Mouse (Mus musculus) cerebellum, postnatal 25 days (tissue): Measurements from ENCODE around the gene Slit3.

Experiments
- DNase-seq, 2 experiments: peaks; one replicate each; pipeline ENCODE4 v3.0.0; 2021; ENCODE audit warnings: mixed read lengths in 2 of 2

Slit3 gene

DNA sequence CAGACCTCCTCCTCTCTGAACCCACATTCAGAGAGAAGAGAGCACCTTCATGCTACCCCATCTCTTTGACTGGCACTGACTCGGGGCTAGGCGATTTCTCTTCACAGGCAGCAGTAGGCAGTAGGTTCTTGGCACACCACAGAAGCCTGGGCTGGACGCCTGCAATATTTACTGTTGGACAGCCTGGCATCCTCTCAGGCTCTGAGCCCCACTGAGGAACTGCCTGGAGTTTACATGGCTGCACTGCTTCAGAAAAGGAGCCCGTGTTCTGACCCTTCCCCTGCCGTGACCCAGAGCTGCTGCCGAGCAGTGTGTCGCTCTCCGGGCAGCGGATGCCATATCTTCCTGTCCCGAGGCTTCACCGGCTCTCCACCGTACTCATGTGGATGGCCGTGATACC is 583.4 kb downstream of the Slit3 start:
- DNase-seq = peak; percentile 61 to 71

DNA sequence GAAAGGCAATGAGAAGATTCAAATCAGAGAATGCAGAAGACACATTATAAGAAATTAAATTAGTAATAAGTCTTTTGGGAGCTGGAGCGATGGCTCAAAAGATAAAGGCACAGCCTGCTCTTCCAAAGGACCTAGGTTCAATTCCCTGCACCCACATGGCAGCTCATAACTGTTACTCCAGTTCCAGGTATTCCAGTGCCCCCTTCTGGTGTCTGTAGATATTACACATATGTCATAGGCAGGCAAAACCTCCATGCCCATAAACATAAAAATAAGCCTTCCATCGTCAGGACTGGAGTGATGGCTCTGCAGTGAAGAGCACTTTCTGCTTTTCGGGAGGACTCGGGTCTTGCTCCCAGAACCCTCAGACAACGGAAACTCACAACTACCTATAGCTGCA is 583.9 kb downstream of the Slit3 start:
- DNase-seq = no peak

DNA sequence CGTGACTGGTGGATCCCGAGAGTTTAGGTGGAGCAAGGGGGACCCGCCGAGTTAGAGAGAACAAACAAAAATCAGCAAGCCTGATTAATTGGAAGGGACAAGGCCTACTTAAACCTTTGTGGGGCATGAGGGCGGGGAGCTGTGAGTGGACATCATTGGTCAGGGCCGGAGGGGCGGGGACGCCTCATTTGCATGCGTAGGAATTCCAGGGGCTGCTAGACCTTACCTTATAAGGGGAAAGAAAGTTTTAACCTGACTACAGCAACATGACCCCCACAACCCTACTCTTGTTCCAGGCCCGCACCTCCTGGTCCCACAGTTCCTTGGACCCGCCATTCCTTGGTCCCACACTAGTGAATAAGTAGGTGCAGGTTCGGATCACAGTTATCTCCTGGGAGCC is 586.4 kb downstream of the Slit3 start:
- no peak for DNase-seq

DNA sequence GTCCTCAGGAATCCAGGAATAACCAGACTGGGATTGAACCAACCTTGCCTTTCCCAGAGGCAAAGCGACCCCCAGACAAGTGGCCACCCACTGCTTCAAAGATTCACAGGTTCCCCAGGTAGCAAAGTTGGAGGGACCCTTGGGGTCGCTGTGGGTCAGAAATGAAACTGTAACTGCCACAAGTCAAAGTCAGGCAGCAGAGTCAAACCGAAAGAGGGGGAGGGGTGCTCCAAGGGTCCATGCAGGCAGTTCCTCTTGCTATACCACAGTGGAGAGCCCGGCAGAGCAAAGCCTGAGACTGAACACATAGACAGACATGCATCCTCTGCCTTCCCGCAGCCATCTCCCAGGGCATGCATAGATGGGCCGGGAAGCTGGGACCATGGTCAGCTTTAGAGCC is 590.3 kb downstream of the Slit3 start:
- no peak for DNase-seq

DNA sequence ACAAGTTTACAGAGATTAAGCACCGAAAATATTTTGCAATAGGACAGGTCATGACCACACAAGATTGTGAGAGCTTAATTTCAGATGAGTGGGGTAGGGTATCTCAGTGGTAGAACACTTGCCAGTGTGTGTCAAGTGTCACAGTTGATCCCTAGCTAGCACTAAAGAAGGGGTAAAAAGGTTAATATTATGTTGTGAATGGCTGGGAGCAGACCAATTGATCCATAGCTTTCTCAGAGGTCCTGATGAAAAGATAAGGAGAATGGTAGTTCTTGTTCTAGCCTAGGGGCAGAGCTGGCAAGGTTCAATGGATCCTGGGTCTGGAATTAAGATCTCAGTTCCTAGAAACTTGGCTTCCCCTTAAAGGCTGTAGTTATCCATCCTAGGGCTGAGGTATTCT is 597.9 kb downstream of the Slit3 start:
- DNase-seq = no peak

DNA sequence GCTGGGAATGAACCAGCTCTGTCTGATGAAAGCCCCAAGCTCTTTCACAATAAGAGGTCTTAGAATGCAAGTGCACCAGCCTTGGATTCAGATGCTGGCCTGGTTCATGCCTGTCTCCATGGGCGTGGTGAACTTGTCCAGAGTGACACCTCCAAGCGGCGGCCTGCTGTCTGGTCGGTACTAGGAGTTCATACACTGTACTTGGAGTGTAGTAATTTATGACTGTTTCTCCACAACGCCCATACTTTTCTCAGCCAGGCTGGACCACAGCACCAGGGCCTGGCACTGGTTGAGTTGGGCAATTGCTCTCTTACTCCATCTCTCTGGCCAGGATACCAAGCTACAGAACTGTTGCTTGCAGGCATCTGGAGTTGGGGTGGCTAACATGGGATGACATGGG is 602.9 kb downstream of the Slit3 start:
- no peak for DNase-seq

DNA sequence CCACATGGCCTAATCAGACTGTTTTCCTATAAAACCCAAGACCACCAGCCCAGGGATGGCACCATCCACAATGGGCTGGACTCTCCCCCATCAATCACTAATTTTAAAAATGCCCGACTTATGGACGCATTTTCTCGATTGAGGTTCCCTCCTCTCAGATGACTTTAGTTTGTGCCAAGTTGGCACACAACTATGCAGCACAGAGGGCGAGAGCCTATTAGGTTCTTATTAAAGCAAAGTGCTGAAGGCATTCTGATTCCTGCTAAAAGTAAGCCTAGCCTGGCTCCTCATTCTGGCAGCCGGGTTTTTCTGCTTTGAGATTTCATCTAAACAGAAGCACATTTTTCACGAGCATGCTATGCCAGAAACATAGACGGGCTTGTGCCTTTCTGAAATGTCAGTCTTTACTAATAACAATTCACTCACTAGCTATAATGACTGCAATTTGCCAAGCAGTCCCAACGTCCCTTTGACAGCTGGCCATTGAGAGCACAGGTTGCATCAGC is 605.4 kb downstream of the Slit3 start:
- no peak for DNase-seq

DNA sequence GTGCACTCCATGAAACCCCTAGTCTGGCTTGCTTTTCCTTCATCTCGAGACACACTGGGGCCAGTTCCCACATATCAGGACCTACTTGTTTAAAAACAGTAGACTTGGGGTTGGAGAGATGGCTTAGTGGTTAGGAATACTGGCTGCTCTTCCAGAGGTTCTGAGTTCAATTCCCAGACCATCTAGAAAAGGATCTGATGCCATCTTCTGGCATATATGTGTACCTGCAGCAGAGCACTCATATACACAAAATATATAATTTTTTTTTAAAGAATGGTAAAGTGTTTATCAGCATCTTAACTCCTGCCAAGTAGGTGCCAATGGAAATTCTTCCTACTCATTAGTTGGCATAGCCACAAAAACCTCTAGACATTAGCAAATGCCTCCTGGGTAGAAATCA is 607.2 kb downstream of the Slit3 start:
- no peak for DNase-seq

DNA sequence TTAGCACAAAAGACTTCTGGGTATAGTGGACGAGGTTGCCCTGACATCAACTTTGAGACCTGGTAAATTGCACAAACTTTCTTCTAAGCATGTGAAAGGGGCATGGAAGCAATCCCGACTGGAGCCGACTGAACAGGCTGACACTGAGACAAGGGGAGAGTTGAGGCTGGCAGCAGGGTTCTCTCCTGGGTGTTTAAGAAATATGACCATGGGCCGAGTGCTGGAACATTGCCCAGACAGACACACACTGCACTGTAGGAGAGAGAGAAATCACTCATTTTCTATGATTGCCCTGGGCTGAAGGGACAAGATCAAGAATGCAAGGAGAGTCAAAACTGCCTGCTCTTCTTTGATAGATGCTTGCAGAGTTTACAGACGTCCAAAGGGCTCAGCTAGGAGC is 608.2 kb downstream of the Slit3 start:
- DNase-seq = no peak

DNA sequence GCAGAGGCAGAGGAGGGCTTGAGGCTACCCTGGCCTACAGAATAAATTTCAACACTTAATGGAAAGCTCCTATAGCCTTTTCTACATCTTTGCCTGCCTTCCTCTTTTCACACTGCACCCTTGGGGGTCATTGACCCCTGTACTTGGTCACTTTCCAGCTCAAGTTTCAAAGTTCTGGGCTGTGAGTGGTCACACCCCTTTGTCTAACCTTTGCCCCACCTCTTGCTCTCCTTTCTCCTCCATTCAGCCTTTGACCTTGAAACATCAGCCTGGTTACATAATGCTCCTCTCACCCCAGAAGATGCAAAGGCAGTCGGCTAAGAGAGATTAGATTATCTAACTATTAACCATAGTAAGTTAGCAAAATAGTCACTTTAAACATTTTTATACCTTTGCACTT is 611.3 kb downstream of the Slit3 start:
- DNase-seq = no peak

DNA sequence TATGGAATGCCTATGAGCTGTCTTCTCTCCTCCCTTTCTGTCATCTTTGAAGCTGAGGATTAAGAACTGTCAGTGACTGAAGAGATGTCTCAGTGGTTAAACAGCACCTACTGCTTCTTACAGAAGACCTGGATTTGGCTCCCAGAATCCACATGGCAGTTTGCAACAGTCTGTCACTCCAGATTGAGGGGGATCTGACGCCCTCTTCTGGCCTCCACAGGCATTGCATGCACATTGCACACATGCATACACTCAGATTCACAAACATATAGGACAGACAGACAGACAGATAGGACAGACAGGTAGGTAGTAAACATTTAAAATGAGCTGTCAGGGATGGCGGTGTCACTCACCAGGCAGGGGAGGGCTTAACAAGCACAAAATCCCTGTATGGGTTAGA is 615.8 kb downstream of the Slit3 start:
- DNase-seq = no peak

DNA sequence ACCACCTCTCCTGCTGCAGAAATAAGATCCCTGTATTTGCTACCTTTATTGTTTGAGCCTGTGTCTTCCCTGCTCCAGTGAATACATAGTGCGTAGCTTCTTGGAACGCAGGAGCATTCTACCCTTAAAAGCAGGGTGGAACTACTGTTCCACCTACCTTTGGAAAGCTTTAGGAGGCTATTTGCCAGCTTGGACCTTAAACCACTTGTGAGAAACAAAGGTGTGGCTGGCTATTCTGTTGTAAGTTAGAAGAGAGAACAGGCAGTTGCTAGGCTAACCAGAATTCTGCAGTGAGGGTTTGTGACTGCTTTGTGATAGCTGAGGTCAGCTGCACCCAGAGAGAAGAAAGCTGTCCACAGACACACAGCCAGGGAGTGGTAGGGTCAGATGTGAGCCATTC is 616.2 kb downstream of the Slit3 start:
- no peak for DNase-seq

DNA sequence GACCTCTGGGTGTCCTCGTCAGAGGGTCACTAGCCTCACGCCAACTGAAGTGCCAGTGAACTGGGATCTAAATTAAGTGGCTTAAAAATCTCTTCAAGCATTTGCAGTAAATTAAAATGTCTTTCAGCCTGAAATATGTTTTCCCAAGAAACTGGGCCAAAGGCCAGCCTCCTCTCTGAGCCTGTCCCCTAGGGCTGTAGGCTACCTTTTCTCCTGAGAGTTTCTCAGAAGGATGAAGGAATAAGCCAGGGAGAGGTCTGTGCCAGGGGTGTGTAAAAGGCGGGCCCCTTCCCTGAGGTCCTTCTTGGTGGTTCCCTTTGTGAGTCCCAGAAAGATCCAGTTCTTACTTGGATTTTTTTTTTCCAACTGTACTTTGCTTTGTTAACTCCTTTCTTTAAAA is 617.1 kb downstream of the Slit3 start:
- DNase-seq = no peak

DNA sequence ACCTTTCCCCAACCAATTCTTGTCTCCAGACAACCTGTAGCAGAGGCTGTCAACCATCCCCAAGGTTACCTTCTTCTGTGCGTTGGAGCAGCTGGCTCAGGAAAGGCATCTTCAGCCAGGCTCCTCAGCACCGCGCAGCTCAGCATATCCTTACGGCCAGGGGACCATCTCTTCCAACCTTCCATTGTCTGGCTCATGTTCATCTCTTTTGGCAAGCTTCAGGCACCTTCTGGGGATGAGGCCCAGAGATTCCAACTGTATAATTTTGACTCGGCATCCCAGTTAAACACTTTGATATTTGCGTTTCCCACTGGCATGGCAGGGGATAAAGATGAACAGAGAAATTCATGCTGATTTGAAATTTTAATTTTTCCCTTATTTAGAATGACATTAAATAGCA is 622.6 kb downstream of the Slit3 start:
- peak; percentile 29 to 54 for DNase-seq

DNA sequence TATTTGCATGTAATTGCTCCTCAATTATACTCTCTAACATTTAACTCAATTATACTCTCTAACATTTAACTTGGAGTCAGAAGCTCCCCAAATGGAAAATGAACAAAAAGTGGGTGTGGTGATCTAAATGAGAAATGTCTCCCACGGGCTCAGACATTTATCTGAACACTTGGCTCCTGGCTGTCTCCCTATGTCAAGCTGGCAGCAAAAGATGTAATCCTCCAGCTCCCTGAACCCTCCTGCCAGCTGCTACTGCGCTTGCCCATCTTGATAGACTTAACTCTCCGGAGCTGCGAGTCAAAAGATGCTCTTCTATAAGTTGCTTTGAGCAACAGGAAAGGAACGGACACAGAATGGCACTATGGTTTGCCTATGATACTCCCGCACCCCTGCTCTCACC is 623.5 kb downstream of the Slit3 start:
- DNase-seq = no peak

DNA sequence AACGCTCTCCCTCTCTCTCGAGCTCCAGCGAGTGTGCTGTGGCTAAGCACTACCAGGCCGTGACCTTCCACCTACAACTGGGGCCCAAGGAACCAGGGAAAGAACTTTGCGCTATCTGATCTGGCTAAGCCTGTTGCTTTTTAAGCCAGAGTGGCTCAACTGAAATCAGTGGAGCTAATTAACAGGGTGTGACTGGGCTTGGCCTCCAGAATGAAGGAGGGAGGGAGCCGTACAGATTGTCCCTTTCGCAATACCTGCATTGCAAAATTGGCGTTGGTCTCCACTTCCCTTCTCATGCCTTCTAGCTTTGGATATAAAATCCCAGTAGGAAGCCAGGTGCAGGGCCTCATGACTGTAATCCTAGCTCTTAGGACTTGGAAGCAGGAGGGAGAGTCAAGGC is 629.6 kb downstream of the Slit3 start:
- DNase-seq = no peak

DNA sequence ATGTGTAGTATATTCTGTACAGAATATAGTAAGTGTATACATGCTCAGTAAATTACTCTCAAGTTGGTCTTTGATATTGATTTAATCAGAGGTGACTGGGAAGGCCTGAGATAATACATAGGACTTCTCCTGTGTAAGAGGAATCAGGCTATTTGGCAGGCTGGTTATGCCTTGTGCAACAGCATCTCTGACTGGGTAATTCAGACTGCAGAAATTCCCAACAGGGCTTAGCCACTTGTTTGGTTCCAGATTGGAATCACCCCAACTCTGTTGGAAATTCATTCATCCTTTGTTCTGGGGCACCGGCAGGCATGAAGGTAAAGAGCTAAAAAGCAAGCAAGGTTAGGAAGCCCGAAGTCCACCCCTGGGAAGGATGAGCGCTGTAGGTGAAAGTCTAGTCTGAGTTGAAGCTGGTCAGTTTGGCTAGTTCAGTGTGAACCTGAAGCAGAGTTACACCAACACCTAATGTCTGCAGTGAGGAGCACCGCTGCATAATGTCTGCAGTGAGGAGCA is 633.9 kb downstream of the Slit3 start:
- no peak for DNase-seq

DNA sequence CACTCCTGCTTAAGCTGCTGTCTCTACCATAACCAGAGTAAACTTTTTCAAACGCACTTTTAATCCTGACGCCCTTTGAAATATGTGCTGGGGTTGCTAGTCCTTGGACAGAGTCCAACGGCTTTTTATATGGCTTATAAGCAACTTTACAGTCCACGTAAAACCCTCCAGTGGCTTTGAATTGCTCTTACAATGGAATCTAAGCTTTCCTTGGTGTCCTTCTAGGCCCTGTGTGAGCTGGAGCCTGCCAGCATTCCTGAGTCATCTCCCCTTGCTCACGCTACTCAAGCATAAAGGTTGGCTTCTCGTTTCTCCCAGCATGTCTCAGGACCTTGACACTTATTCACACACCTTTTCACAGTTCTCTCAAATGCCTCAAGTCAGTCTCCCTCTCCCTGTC is 634.5 kb downstream of the Slit3 start:
- DNase-seq = no peak

DNA sequence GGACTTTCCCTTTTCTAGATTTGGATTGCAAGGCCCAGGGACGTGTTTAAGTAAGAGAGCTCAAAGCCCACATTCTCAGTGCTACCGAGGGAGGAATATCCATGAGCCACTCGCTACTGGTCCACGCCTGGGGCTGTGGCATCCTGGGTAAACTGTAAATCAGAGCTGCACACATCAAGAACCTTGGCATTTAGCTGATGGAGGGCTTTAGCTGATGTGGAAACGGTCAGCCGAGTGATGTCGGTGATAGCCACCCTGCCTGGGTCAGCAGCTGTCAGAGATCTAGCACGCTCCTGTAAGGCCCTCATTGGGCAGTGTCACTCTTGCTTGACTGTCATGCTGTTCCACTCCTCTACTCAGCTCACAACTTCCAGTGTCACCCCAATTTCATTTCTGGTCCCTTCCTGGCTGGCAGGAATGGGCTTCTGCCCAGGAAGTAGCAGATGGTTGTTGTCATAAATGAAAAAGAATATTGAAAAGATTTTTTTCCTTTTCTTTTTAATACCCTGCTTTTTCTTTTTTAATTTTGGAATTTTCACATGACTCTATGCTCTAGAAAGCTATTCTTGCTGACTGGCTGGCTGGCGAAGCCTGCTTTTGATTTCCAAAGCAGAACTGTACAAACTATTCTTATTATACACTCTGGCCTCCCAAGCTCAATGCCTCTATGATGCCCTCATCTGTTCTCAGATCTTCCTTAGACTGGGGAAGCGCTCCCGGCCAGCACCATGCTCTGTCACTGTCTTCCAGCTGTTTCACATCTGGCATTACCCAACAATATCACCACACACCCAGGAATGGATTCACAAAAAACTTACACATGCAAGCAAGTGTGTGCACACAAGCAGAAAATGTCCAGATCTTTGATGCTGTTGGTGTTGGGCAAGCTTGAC is 635.6 kb downstream of the Slit3 start:
- DNase-seq = no peak
